Mouse (Mus musculus) liver, embryonic 15.5 days (tissue): ENCODE data around the gene Map4k5. TPM values are rescaled to one million over a fixed set of nuclear protein-coding genes. Genes with fewer than 3 reads are reported as not detected.

ENCODE experiments used
- ATAC-seq: fragments of 200-750 bp; cut with Nextera tagmentation; 2 replicates; pipeline ENCODE4 v1.8.0; 2017; ENCODE audit warnings: moderate number of reproducible peaks, mild to moderate bottlenecking, moderate library complexity; ENCODE audit not compliant: insufficient read depth
- H3K27ac ChIP-seq: fragments of 300-500 bp; sonication (generic); replicated peaks from 2 replicates; pipeline ENCODE4 v1.5.1; 2015; ENCODE audit warnings: mild to moderate bottlenecking, inconsistent platforms
- H3K27me3 ChIP-seq: fragments of 300-500 bp; sonication (generic); 2 replicates; pipeline ENCODE4 v1.6.1; 2015; ENCODE audit warnings: mild to moderate bottlenecking, inconsistent platforms
- H3K36me3 ChIP-seq: fragments of 300-500 bp; sonication (generic); replicated peaks from 2 replicates; pipeline ENCODE4 v1.6.1; 2015; ENCODE audit warnings: moderate library complexity, mild to moderate bottlenecking, inconsistent platforms
- H3K4me1 ChIP-seq: fragments of 300-500 bp; sonication (generic); replicated peaks from 2 replicates; pipeline ENCODE4 v1.6.1; 2015; ENCODE audit warnings: inconsistent platforms
- H3K4me2 ChIP-seq: fragments of 300-500 bp; sonication (generic); 2 replicates; pipeline ENCODE4 v1.6.1; 2015; ENCODE audit warnings: moderate library complexity, mild to moderate bottlenecking, inconsistent platforms
- H3K4me3 ChIP-seq: fragments of 300-500 bp; sonication (generic); replicated peaks from 2 replicates; pipeline ENCODE4 v1.5.1; 2015; ENCODE audit warnings: mild to moderate bottlenecking, inconsistent platforms
- H3K9ac ChIP-seq: fragments of 300-500 bp; sonication (generic); 2 replicates; pipeline ENCODE4 v1.6.1; 2015; ENCODE audit warnings: moderate library complexity, mild to moderate bottlenecking, inconsistent platforms
- H3K9me3 ChIP-seq: fragments of 300-500 bp; sonication (generic); replicated peaks from 2 replicates; pipeline ENCODE4 v1.6.1; 2016; ENCODE audit warnings: inconsistent platforms
- WGBS: fragments of 180-500 bp; shearing (Covaris S2); methylation state at CpG from one replicate; pipeline ENCODE4 v1.1.7; 2015; ENCODE audit warnings: mixed read lengths; ENCODE audit not compliant: insufficient replicate concordance; 5-methylcytosine and 5-hydroxymethylcytosine counted together
- polyA plus RNA-seq: library from polyadenylated mRNA; unstranded; fragments of >200 nt; fragmentation: Nextera tagmentation; extraction: Ambion mirVana; gene quantifications from 2 replicates; pipeline ENCODE4 v1.2.1, GENCODE M21; 2015

Map4k5 gene
- polyA plus RNA-seq, 1 experiment from 2014 or later: 25.9 TPM

GRCm38 (mm10) chr12:69843531-69844445 is 49.2 kb downstream of the Map4k5 start:
- ATAC-seq: no peak
- Histone ChIP-seq H3K4me1 (peaks cover 11% of the 10 kb centered on the region), H3K9ac (no peak overlapping the region), H3K27ac (no peak overlapping the region), H3K9me3 (no peaks in the 10 kb centered on the region), H3K27me3 (no peaks in the 10 kb centered on the region), H3K4me3 (no peak overlapping the region), H3K36me3 (peaks cover 91% of the 10 kb centered on the region), H3K4me2 (no peak overlapping the region)
- WGBS: 88% methylated on average over 19 of the region's 19 CpGs

GRCm38 (mm10) chr12:69838376-69838775 is 54.6 kb downstream of the Map4k5 start:
- WGBS: 52% methylated on average over 11 of the region's 11 CpGs
- H3K27ac ChIP-seq: no peak overlapping the region
- peaks cover 85% of the 10 kb centered on the region for H3K36me3 ChIP-seq
- H3K4me2 ChIP-seq: no peak overlapping the region
- ATAC-seq: no peak
- no peaks in the 10 kb centered on the region for H3K4me1 ChIP-seq
- H3K9ac ChIP-seq: no peak overlapping the region
- H3K9me3 ChIP-seq: no peaks in the 10 kb centered on the region
- no peaks in the 10 kb centered on the region for H3K27me3 ChIP-seq
- no peak overlapping the region for H3K4me3 ChIP-seq

- H3K4me3 ChIP-seq: no peak overlapping the region
- peaks cover 80% of the 10 kb centered on the region for H3K36me3 ChIP-seq
- no peaks in the 10 kb centered on the region for H3K27me3 ChIP-seq
- H3K27ac ChIP-seq: no peak overlapping the region
- H3K4me2 ChIP-seq: no peak overlapping the region
- no peaks in the 10 kb centered on the region for H3K9me3 ChIP-seq
- no peaks in the 10 kb centered on the region for H3K4me1 ChIP-seq
- H3K9ac ChIP-seq: no peak overlapping the region
- WGBS: 88% methylated on average over 12 of the region's 12 CpGs
- no peak for ATAC-seq
These were observed 58.9 kb downstream of the Map4k5 start for GRCm38 (mm10) chr12:69833982-69834604.

- no peak for ATAC-seq
- Histone ChIP-seq H3K27ac (no peak overlapping the region), H3K4me1 (no peaks in the 10 kb centered on the region), H3K27me3 (no peaks in the 10 kb centered on the region), H3K4me2 (no peak overlapping the region), H3K9ac (no peak overlapping the region), H3K4me3 (no peak overlapping the region), H3K36me3 (peaks cover 83% of the 10 kb centered on the region), H3K9me3 (no peaks in the 10 kb centered on the region)
- 88% methylated on average over 9 of the region's 9 CpGs for WGBS
These were observed 61.6 kb downstream of the Map4k5 start for GRCm38 (mm10) chr12:69831239-69831910.

- Histone ChIP-seq H3K9ac (no peak overlapping the region), H3K4me1 (no peaks in the 10 kb centered on the region), H3K36me3 (peaks cover 78% of the 10 kb centered on the region)
These were observed 64.8 kb downstream of the Map4k5 start for GRCm38 (mm10) chr12:69828214-69828613.

GRCm38 (mm10) chr12:69824881-69825597 is 68.0 kb downstream of the Map4k5 start:
- no peaks in the 10 kb centered on the region for H3K27me3 ChIP-seq
- no peaks in the 10 kb centered on the region for H3K4me1 ChIP-seq
- H3K9ac ChIP-seq: no peak overlapping the region
- WGBS: 84% methylated on average over 9 of the region's 9 CpGs
- no peak for ATAC-seq
- H3K4me2 ChIP-seq: no peak overlapping the region
- H3K27ac ChIP-seq: peak overlapping the region; percentile 19; the same call in 1 of the 2 replicates
- no peak overlapping the region for H3K4me3 ChIP-seq
- no peaks in the 10 kb centered on the region for H3K9me3 ChIP-seq
- peaks cover 90% of the 10 kb centered on the region for H3K36me3 ChIP-seq

More at GRCm38 (mm10) chr12:69828214-69828613, 64.8 kb downstream of the Map4k5 start:
- Histone ChIP-seq H3K4me2 (no peak overlapping the region), H3K27ac (no peak overlapping the region), H3K9me3 (no peaks in the 10 kb centered on the region), H3K27me3 (no peaks in the 10 kb centered on the region), H3K4me3 (no peak overlapping the region)
- no peak for ATAC-seq
- WGBS: 81% methylated on average over 2 of the region's 2 CpGs

GRCm38 (mm10) chr12:69814272-69814671 is 78.7 kb downstream of the Map4k5 start:
- 62% methylated on average over 6 of the region's 6 CpGs for WGBS
- no peak overlapping the region for H3K4me2 ChIP-seq
- no peaks in the 10 kb centered on the region for H3K4me1 ChIP-seq
- H3K9ac ChIP-seq: no peak overlapping the region
- H3K27me3 ChIP-seq: no peaks in the 10 kb centered on the region
- no peak overlapping the region for H3K4me3 ChIP-seq
- no peak overlapping the region; the same call in 1 of the 2 replicates for H3K27ac ChIP-seq
- no peak for ATAC-seq
- peaks cover 92% of the 10 kb centered on the region for H3K36me3 ChIP-seq
- no peaks in the 10 kb centered on the region for H3K9me3 ChIP-seq

GRCm38 (mm10) chr12:69813596-69813995 is 79.4 kb downstream of the Map4k5 start:
- WGBS: 77% methylated on average over 2 of the region's 2 CpGs
- H3K27ac ChIP-seq: no peak overlapping the region
- H3K36me3 ChIP-seq: peaks cover 93% of the 10 kb centered on the region
- no peaks in the 10 kb centered on the region for H3K9me3 ChIP-seq
- H3K4me2 ChIP-seq: no peak overlapping the region
- ATAC-seq: no peak
- H3K4me3 ChIP-seq: no peak overlapping the region
- H3K9ac ChIP-seq: no peak overlapping the region
- no peaks in the 10 kb centered on the region for H3K4me1 ChIP-seq
- no peaks in the 10 kb centered on the region for H3K27me3 ChIP-seq

- no peak for ATAC-seq
- H3K9me3 ChIP-seq: no peaks in the 10 kb centered on the region
- H3K4me1 ChIP-seq: no peaks in the 10 kb centered on the region
- no peaks in the 10 kb centered on the region for H3K27me3 ChIP-seq
- no peak overlapping the region for H3K4me2 ChIP-seq
- no peak overlapping the region for H3K27ac ChIP-seq
- H3K4me3 ChIP-seq: no peak overlapping the region
- H3K9ac ChIP-seq: no peak overlapping the region
- WGBS: 87% methylated on average over 3 of the region's 3 CpGs
- peaks cover 93% of the 10 kb centered on the region for H3K36me3 ChIP-seq
These were observed 80.0 kb downstream of the Map4k5 start for GRCm38 (mm10) chr12:69812986-69813385.

- ATAC-seq: no peak
- no peak overlapping the region for H3K4me3 ChIP-seq
- no peaks in the 10 kb centered on the region for H3K4me1 ChIP-seq
- peaks cover 92% of the 10 kb centered on the region for H3K36me3 ChIP-seq
- 63% methylated on average over 1 of the region's 1 CpGs for WGBS
- no peak overlapping the region for H3K9ac ChIP-seq
- H3K4me2 ChIP-seq: no peak overlapping the region
- no peak overlapping the region for H3K27ac ChIP-seq
- H3K27me3 ChIP-seq: no peaks in the 10 kb centered on the region
- H3K9me3 ChIP-seq: no peaks in the 10 kb centered on the region
These were observed 81.0 kb downstream of the Map4k5 start for GRCm38 (mm10) chr12:69811976-69812375.
